In the genomic region with DNA sequence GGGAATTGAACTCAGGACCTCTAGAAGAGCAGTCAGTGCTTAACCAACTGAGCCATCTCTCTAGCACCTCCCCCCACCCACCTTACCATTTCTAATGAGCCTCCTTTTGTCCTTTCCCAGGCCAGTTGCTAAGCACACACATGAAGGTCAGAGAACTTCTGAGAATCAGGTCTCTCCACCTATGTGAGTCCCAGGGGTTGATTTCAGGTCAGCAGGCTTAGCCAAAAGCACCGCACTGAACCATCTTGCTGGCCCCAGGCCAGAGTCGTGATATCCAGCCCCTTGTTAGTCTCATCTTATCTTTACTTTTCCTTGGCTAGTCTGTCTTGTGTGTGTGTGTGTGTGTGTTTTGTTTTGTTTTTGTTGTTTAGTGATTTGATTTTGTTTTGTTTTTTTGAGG, we compare ENCODE assay signal across 9 mouse cellular contexts. TPM values are rescaled to one million over a fixed set of nuclear protein-coding genes. Genes with fewer than 3 reads are reported as not detected.
DNase-seq lines count a peak whose midpoint lies in the region; ATAC-seq lines count a peak whose summit lies in the region.
"Had no signal": no experiment of that assay in that cellular context is flagged by ENCODE, and none has a peak within 500 bp of the region (broad histone marks: within the 10 kb centered on the region; RNA-seq: fewer than 3 reads in every experiment).

No protein-coding gene starts in this region.

- no peak for DNase-seq in heart, postnatal 10 days
- peak; percentile 75 for DNase-seq in ES-CJ7 (ENCODE audit: low read depth, low spot score)
- no peak for DNase-seq in forebrain, embryonic 14.5 days (ENCODE audit: low spot score)
- no peak for DNase-seq in urinary bladder, adult 2 months (ENCODE audit: low spot score)
- no peak for DNase-seq in layer of hippocampus, adult 9-11 months
- no peak for DNase-seq in left cerebral cortex, postnatal 36 days (ENCODE audit: low spot score in 2 of 2)

- H3K4me2 ChIP-seq in heart, embryonic 11.5 days, result no peak overlapping the region
- no peak overlapping the region for H3K4me2 ChIP-seq in forebrain, embryonic 14.5 days (ENCODE audit: low read length)
- no peak overlapping the region for H3K4me2 ChIP-seq in liver, embryonic 16.5 days (ENCODE audit: low read depth, low read length)

- no peak overlapping the region for H3K4me3 ChIP-seq in heart, embryonic 11.5 days (ENCODE audit: low read depth, low read length)
- no peak overlapping the region for H3K4me3 ChIP-seq in forebrain, embryonic 14.5 days (ENCODE audit: low read depth, low read length)
- no peak overlapping the region for H3K4me3 ChIP-seq in liver, embryonic 16.5 days (ENCODE audit: low read depth, low read length)

- peak overlapping the region; percentile 91 for H3K27ac ChIP-seq in heart, embryonic 11.5 days (ENCODE audit: low read depth, low read length)
- peak overlapping the region; percentile 95 for H3K27ac ChIP-seq in forebrain, embryonic 14.5 days (ENCODE audit: low read depth, low read length)
- peak overlapping the region; percentile 90 for H3K27ac ChIP-seq in liver, embryonic 16.5 days (ENCODE audit: low read length)

- H3K9me3 ChIP-seq in heart, embryonic 11.5 days (replicated peaks; ENCODE audit: control insufficient read depth, low read length), result no peaks in the 10 kb centered on the region
- H3K9me3 ChIP-seq in forebrain, embryonic 14.5 days (replicated peaks; ENCODE audit: control insufficient read depth, low read length), result no peaks in the 10 kb centered on the region
- no peaks in the 10 kb centered on the region for H3K9me3 ChIP-seq in liver, embryonic 16.5 days (replicated peaks; ENCODE audit: control insufficient read depth, low read length)
- H3K9me3 ChIP-seq: G1E had no signal

- intact Hi-C loops in heart, postnatal 10 days (cut with DNase I), result no loop called here
- intact Hi-C loops in left cerebral cortex, postnatal 36 days (cut with DNase I), result no loop called here

- no peak for ATAC-seq in heart, embryonic 11.5 days (replicated peaks; ENCODE audit: insufficient number of reproducible peaks, low FRiP score, low TSS enrichment)
- ATAC-seq in forebrain, embryonic 14.5 days, result no peak
- no peak for ATAC-seq in liver, embryonic 16.5 days (ENCODE audit: low read depth)

- H3K36me3 ChIP-seq in heart, embryonic 11.5 days (ENCODE audit: control insufficient read depth, insufficient read depth, low read length), result no peaks in the 10 kb centered on the region
- peaks cover 9% of the 10 kb centered on the region for H3K36me3 ChIP-seq in forebrain, embryonic 14.5 days (ENCODE audit: control insufficient read depth, insufficient read depth, low read length)
- H3K36me3 ChIP-seq in liver, embryonic 16.5 days (ENCODE audit: control insufficient read depth, insufficient read depth), result no peaks in the 10 kb centered on the region

- H3K9ac ChIP-seq in heart, embryonic 11.5 days (ENCODE audit: low read depth, low read length), result no peak overlapping the region
- H3K9ac ChIP-seq in forebrain, embryonic 14.5 days (ENCODE audit: low read length), result no peak overlapping the region
- no peak overlapping the region for H3K9ac ChIP-seq in liver, embryonic 16.5 days (ENCODE audit: low read depth, low read length)

- no peaks in the 10 kb centered on the region for H3K27me3 ChIP-seq in heart, embryonic 11.5 days (ENCODE audit: control insufficient read depth, insufficient read depth, low read length)
- H3K27me3 ChIP-seq in forebrain, embryonic 14.5 days (replicated peaks; ENCODE audit: control insufficient read depth, insufficient read depth, low read length), result no peaks in the 10 kb centered on the region
- H3K27me3 ChIP-seq in liver, embryonic 16.5 days (ENCODE audit: control insufficient read depth, insufficient read depth, low read depth, low read length), result no peaks in the 10 kb centered on the region

- 21% methylated on average over 2 of the region's 2 CpGs for WGBS in heart, embryonic 11.5 days (ENCODE audit: insufficient replicate concordance)
- WGBS in forebrain, embryonic 14.5 days, result 38% methylated on average over 2 of the region's 2 CpGs
- 21% methylated on average over 2 of the region's 2 CpGs for WGBS in liver, embryonic 16.5 days (ENCODE audit: insufficient replicate concordance)

- H3K4me1 ChIP-seq in heart, embryonic 11.5 days (ENCODE audit: control insufficient read depth, insufficient read depth, low read length), result peaks cover 34% of the 10 kb centered on the region
- peaks cover 25% of the 10 kb centered on the region for H3K4me1 ChIP-seq in forebrain, embryonic 14.5 days (ENCODE audit: control insufficient read depth, insufficient read depth, low read length)
- H3K4me1 ChIP-seq in liver, embryonic 16.5 days (ENCODE audit: control insufficient read depth, low read depth, low read length), result peaks cover 34% of the 10 kb centered on the region

RNA-seq across cellular contexts. Expression of gene Srebf2, which starts 1.6 kb away (rescaled TPM):
- polyA plus RNA-seq in heart, embryonic 11.5 days (2014; fragmentation: Nextera tagmentation; extraction: Ambion mirVana), result 82.3 and 88.1 TPM in 2 replicates
- 10 to 100 TPM; 35.1 to 38.8 TPM for total RNA-seq in heart, postnatal 10 days (2021)
- 99.6 and 139 TPM in 2 replicates for polyA plus RNA-seq in forebrain, embryonic 14.5 days (2014; fragmentation: Nextera tagmentation; extraction: Ambion mirVana)
- 51.9 and 53.2 TPM in 2 replicates for polyA plus RNA-seq in liver, embryonic 16.5 days (2015; fragmentation: Nextera tagmentation; extraction: Ambion mirVana)
- polyA plus RNA-seq in urinary bladder, adult 2 months (2012; rRNA removed), result 55.3 and 68.9 TPM in 2 replicates
- 100 to 1,000 TPM; 183 to 198 TPM for total RNA-seq in left cerebral cortex, postnatal 36 days (2021)

RNA-seq across cellular contexts. Expression of gene Ccdc134, which starts 17.7 kb away (rescaled TPM):
- polyA plus RNA-seq in heart, embryonic 11.5 days (2014; fragmentation: Nextera tagmentation; extraction: Ambion mirVana), result 9.5 and 9.6 TPM in 2 replicates
- total RNA-seq in heart, postnatal 10 days (2021), result 1 to 10 TPM; 5.1 to 5.5 TPM
- polyA plus RNA-seq in forebrain, embryonic 14.5 days (2014; fragmentation: Nextera tagmentation; extraction: Ambion mirVana), result 12.8 and 15.5 TPM in 2 replicates
- 5.3 and 5.5 TPM in 2 replicates for polyA plus RNA-seq in liver, embryonic 16.5 days (2015; fragmentation: Nextera tagmentation; extraction: Ambion mirVana)
- 12.8 and 16.1 TPM in 2 replicates for polyA plus RNA-seq in urinary bladder, adult 2 months (2012; rRNA removed)
- total RNA-seq in left cerebral cortex, postnatal 36 days (2021), result 10 to 100 TPM in 1 of 2 experiments, 1 to 10 TPM in 1; 9.5 to 14.2 TPM
